Mouse (Mus musculus): ENCODE data around the gene Gabrb1.

Gene Gabrb1

GRCm38 (mm10) chr5:71842241-71842640 lies 184.3 kb downstream of the Gabrb1 start:
- DNase-seq, result no peak

DNA sequence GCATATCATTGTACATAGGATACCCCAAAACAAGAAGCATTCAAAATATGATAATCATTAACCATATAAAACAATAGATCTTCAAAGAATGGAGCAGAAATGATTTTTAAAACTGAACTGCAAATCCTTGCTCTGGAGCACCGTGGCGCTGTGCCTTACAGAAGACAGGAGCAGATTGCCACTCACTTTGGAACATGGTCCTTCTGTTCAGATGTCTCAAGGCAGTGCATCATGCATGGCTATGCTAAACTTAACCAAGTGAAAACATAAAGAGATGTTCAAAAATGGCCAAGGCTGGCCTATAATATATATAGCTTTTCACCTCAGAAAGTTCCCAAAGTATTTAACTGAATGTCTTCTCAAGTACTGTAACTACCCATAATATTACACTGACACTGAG lies 240.3 kb downstream of the Gabrb1 start:
- no peak for DNase-seq

DNA sequence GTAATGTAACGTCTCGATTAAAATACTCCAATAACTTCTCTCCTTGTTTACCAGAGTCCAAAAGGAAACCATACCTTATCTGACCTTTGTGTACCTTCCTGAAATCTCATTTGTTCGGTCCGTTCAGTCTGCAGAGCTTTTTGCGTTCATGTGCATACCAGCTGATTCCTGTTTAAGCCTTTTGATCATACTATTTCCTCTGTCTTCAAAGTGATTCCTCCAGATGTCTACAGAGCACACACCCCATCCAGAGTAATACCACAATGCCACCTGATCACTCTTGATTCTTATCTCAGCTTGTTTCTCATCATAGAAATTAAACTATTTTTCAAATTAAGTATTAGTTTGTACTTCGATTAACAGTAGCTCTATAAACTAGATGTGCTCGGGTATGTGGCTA lies 245.5 kb downstream of the Gabrb1 start:
- no peak for DNase-seq

- DNase-seq, result no peak
These were observed 256.1 kb downstream of the Gabrb1 start for GRCm38 (mm10) chr5:71914028-71914427.

DNA sequence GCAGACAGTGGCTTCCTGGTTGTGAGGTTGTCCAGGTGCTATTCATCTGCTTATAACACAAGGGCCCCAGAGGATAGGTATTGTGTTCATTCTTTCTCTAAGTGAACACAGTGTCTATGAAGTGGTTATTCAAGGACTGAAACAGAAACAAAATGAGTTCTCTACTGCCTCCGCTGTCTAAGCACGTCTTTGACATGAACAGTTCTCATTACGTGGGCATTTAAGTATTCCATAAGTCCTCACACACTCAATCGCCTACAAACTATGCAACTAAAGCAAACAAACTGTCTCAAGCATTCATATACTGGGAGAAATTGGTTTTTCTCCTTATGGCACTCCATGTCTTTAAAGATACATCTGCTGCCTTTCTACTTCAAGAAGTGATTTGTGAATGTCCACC lies 257.8 kb downstream of the Gabrb1 start:
- DNase-seq, result no peak

DNA sequence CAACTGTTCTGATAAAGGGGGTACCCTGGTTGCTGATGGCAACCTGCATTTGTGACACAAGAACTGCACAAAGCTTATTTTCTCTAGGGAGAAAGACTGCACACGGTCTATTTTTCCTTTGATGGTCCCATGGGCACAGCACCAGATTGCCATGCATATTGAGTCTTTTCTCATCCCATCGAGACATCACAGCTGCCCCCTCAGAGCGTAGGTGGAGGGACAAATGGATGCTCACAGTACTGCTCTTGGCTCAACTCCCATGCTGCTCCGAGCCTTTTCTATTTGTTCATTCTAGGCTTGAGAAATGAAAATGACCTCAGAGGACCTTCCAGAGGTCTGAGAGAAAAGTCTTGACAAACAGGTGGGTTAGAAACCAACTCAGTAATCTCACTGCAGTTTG lies 259.3 kb downstream of the Gabrb1 start:
- DNase-seq, result no peak

DNA sequence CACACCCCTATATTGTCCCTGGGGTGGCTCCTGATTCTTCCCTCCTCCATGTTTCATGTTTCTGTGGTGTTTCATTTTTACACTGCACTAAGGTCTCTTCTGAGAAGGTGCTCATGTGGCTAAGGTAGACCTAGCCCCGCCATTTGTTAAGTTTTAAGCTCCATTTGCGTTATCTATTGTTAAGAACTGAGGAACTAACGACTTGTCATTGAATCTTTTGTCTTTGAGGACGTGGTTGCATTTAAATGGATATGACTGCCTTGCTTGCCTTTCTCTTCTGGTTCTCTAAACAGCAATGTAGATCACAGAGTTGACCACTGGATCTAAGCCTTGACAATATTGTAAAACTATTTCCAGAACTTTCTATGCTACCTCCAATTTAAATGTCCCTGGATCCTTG lies 265.7 kb downstream of the Gabrb1 start:
- no peak for DNase-seq

DNA sequence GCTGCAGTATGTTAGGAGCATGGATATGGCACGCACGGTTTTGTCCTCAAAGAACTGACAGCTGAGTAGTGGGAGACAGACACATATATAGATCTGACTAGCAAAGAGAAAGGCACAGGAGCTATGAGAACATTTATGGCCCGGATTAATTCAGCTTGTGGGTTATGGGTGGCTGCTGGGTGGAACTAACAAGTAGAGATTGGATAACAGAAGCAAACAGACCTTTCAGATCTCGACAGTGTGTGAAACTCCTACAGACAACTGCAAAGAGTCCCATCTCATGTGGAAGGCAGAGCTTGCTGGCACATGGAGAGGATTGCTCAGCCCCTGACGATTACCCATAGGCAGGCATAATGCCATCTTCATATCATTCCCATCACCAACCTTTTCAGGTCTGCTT lies 268.4 kb downstream of the Gabrb1 start:
- no peak for DNase-seq

GRCm38 (mm10) chr5:71930036-71930435 lies 272.1 kb downstream of the Gabrb1 start:
- DNase-seq, result no peak

DNA sequence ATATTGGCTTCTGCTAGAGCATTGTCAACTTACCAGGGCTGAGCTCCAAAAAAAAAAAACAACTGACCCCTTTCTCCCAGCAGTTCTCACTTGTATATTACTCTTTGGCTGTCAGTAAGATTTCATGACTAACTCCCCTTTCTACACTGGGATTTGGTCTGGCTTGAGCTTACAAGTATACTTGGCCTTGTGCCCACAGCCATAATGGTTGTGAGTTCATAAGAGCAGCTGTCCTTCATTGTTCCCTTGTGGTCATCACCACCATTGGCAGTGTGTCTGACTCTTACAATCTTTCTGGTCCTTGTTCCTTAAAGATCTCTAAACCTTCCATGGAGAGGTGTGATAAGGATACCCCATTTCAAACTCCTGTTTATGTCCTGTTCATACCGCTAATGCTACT lies 293.5 kb downstream of the Gabrb1 start:
- DNase-seq, result no peak

- DNase-seq, result no peak
These were observed 297.3 kb downstream of the Gabrb1 start for GRCm38 (mm10) chr5:71955070-71955685.

DNA sequence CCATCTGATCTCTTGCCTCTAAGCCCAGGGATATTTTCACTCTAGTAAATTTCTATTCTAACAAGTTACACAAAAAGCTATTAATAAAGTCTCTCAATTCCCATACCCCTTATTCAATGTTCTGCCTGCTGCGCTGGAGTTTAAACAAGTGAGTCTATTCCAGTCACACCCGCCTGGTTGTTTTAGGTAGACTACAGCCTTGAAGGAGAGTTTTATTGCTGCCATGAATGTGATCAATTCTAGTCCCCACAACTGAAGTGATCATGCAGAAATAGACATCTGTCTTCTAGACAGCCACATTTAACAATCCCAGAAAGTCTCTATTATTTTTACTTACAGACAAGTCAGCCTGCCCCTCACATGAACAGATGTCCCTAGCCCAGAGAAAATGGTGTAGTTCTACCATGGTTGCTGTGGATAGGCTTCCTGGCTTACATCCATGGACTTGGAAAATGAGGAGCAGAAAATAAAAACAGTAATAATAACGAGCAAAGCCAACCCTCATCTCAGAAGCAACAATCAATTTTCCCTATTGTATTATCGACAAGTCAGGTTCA lies 307.0 kb downstream of the Gabrb1 start:
- DNase-seq, result no peak

GRCm38 (mm10) chr5:71965529-71965928 lies 307.6 kb downstream of the Gabrb1 start:
- DNase-seq, result no peak

DNA sequence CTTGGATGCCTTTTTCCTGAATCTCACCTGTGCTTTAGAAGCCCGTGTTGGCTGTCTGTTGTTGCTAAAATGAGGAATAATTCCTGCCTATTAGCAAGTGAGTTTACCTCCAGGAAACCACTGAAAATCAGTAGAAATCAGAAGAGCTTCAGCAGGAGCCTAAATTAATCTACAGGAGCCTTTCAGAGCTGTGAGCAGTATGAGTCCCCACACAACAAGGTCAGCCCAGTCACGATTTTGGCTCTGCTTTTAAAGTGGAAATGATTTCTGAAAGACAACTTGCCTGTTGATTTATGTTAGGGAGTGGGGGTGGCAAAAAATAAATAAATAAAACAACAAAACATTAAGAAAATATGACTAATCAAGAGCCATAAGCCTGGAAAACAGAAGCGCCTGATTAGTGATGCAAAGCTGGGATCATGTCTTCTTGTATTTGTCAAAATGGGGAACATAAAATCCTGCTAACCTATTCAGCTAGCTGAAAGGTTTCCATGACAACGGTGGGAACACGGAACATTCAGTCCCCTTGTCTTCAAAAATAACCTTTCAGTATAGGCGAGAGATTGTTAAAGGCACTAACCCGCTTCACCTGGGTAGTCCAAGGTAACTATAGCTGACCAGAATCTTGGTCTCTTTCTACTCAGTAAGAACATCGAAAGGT lies 312.4 kb downstream of the Gabrb1 start:
- DNase-seq, result no peak

DNA sequence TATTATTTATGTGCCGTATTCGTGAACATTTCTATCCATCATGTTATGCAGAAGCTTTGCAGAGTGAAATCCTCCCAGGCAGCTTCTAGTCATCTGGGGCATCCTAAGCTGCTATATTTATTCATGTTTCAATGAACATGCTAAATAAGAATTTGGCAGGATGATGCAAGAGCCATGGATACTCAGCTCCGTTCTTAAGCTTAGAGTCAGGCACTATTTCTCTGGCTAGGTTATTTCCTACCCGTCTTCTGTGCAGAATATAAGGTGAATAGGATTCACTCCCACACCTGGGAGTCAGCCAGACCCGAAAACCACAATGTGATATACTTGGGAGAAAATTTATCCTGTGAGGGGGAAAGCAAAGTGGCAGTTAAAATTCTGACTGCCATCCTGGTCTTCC lies 314.9 kb downstream of the Gabrb1 start:
- no peak for DNase-seq

GRCm38 (mm10) chr5:71976133-71976532 lies 318.2 kb downstream of the Gabrb1 start:
- no peak for DNase-seq

DNA sequence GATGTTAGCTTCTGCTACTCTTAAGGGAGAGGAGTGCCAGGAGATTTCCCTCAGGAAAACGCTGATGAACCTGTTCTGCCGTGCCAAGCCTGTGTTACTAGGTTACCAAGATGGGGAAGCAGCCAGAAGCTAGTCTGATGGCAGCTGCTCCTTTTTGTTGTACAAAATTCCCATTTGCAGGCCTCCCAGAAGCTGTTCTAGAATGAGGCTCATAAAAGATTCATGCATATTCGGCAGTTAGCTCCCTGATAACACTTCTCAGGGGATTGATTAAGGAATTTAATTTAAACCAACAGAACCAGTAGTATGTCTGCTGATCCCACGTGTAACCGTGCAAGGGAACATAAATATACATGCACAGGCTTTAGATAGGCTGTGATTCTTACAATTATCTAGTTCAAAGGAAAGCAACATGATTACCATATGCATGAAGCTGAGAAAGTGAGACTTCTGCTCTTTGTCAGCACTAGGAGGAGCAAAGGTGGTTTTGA lies 318.7 kb downstream of the Gabrb1 start:
- no peak for DNase-seq

- DNase-seq, result no peak
These were observed 328.6 kb downstream of the Gabrb1 start for GRCm38 (mm10) chr5:71986561-71986960.

GRCm38 (mm10) chr5:71986983-71987398 lies 329.1 kb downstream of the Gabrb1 start:
- DNase-seq, result no peak

- DNase-seq, result no peak
These were observed 341.6 kb downstream of the Gabrb1 start for GRCm38 (mm10) chr5:71999466-71999865.

GRCm38 (mm10) chr5:72003811-72004435 lies 346.0 kb downstream of the Gabrb1 start:
- DNase-seq, result no peak

DNA sequence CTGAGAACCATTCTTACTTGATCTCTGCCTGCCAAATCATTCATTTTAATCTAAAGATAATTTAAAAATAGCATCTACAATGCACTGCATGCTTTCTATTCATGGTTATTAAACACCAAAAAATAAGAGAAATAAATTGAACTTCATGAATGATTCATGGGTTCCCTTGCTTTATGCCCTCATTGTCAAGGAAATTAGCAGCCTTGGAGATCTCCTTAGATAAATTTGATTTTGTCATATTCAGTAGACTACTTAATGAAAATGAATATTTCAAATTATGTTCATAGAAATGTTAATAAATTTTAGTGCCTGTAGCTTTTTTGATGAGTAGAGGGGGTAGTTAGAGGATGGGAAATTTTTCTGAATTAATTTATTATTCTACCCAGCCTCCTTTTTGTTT lies 379.0 kb downstream of the Gabrb1 start:
- DNase-seq, result no peak

GRCm38 (mm10) chr5:72043226-72044151 lies 385.6 kb downstream of the Gabrb1 start:
- DNase-seq, result no peak

All from spleen, adult 18-20 months (tissue).